Mouse (Mus musculus) G1E (cell line): ENCODE results near the gene Sh3rf1.

Source experiments
- CTCF ChIP-seq: IDR thresholded peaks from 2 replicates; pipeline ENCODE4 v1.5.1; 2012; ENCODE audit warnings: low read depth, low read length, inconsistent platforms, mixed read lengths
- GATA1 ChIP-seq: IDR thresholded peaks from 2 replicates; pipeline ENCODE4 v1.6.1; 2012; ENCODE audit warnings: borderline replicate concordance, low read length, inconsistent platforms, mixed read lengths
- GATA2 ChIP-seq: IDR thresholded peaks from 2 replicates; pipeline ENCODE4 v1.6.1; 2012; ENCODE audit warnings: low read depth, low read length, inconsistent platforms, borderline replicate concordance
- POLR2AphosphoS5 ChIP-seq: IDR thresholded peaks from 2 replicates; pipeline ENCODE4 v1.6.1; 2012; ENCODE audit warnings: low read depth, low read length, inconsistent platforms; ENCODE audit not compliant: insufficient replicate concordance
- TAL1 ChIP-seq: conservative IDR thresholded peaks from 2 replicates; pipeline ENCODE4 v1.6.1; 2012; ENCODE audit warnings: low read depth, low read length, inconsistent platforms, mixed read lengths

DNA sequence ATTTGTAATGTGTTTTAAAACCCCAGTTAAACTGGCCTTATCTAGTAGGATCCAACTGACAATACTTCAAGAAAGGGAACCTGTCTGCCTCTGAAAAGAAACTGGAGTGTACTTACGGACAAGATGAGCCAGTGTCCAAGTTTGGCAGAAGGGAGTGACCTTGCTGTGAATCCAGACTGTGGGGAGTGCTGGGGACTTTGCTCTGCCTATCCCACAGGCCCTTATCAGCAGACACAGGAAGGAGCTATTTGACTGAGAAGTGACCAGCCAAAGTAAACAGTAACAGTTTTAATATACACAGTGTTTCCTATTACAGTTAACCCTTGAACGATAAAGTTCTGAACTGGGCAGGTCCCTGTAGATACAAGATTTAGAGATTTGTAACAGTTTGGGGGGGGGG, 173.5 kb downstream of the Sh3rf1 start:
- no peak for TF ChIP-seq GATA1
- no peak for TF ChIP-seq TAL1
- TF ChIP-seq CTCF, result no peak
- TF ChIP-seq POLR2AphosphoS5, result no peak
- no peak for TF ChIP-seq GATA2
